Comparison of ENCODE assay signal across 8 mouse cellular contexts in genomic region chr12:117447223-117447622, GRCm38 (mm10).
DNase-seq lines count a peak whose midpoint lies in the region; ATAC-seq and TF ChIP-seq lines count a peak whose summit lies in the region.

No protein-coding gene starts in this region.

- TF ChIP-seq POLR2A in ES-Bruce4 (IDR thresholded peaks at IDR 0.05; ENCODE audit: insufficient read depth, low read length): no peak

- ATAC-seq in embryonic facial prominence, embryonic 11.5 days (replicated peaks; ENCODE audit: insufficient number of reproducible peaks, low FRiP score, low TSS enrichment, low read depth): no peak; the same call in 1 of the 2 replicates
- peak; percentile 54 for ATAC-seq in hindbrain, embryonic 11.5 days (ENCODE audit: low FRiP score)
- ATAC-seq in limb, embryonic 12.5 days (ENCODE audit: insufficient number of reproducible peaks, insufficient read depth, low FRiP score, low TSS enrichment, low read depth): 0 out of 2 replicates have a peak, but pooled peaks have one; percentile 59
- ATAC-seq in midbrain, embryonic 16.5 days: no peak

- TF ChIP-seq CTCF in ES-Bruce4 (IDR thresholded peaks at IDR 0.05; ENCODE audit: low read depth, low read length): no peak

- peak overlapping the region; percentile 31 for H3K4me3 ChIP-seq in ES-Bruce4 (ENCODE audit: low read depth, low read length)
- H3K4me3 ChIP-seq in embryonic facial prominence, embryonic 11.5 days (ENCODE audit: low read depth, low read length): no peak overlapping the region
- no peak overlapping the region for H3K4me3 ChIP-seq in hindbrain, embryonic 11.5 days (ENCODE audit: low read depth, low read length)
- H3K4me3 ChIP-seq in limb, embryonic 12.5 days (replicated peaks): 0 out of 2 replicates have a peak overlapping the region, but pooled peaks have one; percentile 6
- H3K4me3 ChIP-seq in midbrain, embryonic 16.5 days (ENCODE audit: low read depth, low read length): no peak overlapping the region

- no peaks in the 10 kb centered on the region for H3K9me3 ChIP-seq in ES-Bruce4 (replicated peaks; ENCODE audit: control insufficient read depth, insufficient read depth, low read length, poor library complexity, severe bottlenecking)
- no peaks in the 10 kb centered on the region for H3K9me3 ChIP-seq in embryonic facial prominence, embryonic 11.5 days (replicated peaks; ENCODE audit: control insufficient read depth, low read length)
- H3K9me3 ChIP-seq in hindbrain, embryonic 11.5 days (ENCODE audit: control insufficient read depth, low read length): no peaks in the 10 kb centered on the region
- H3K9me3 ChIP-seq in limb, embryonic 12.5 days: no peaks in the 10 kb centered on the region
- H3K9me3 ChIP-seq in midbrain, embryonic 16.5 days (replicated peaks; ENCODE audit: control insufficient read depth, low read length, poor library complexity, severe bottlenecking): no peaks in the 10 kb centered on the region

- DNase-seq in embryonic facial prominence, embryonic 11.5 days (ENCODE audit: low spot score): peak; percentile 43
- DNase-seq in hindbrain, embryonic 11.5 days (ENCODE audit: low spot score): peak; percentile 43
- DNase-seq in thymus, postnatal 4 days: peak; percentile 74
- no peak for DNase-seq in layer of hippocampus, adult 9-11 months
- no peak for DNase-seq in yolk sac, embryonic 10.5 days (ENCODE audit: low spot score)

- no peaks in the 10 kb centered on the region for H3K27me3 ChIP-seq in ES-Bruce4 (ENCODE audit: control insufficient read depth, insufficient read depth, low read length, poor library complexity, severe bottlenecking)
- H3K27me3 ChIP-seq in embryonic facial prominence, embryonic 11.5 days (ENCODE audit: control insufficient read depth, insufficient read depth, low read length): no peaks in the 10 kb centered on the region
- H3K27me3 ChIP-seq in hindbrain, embryonic 11.5 days (ENCODE audit: control insufficient read depth, insufficient read depth, low read length): no peaks in the 10 kb centered on the region
- H3K27me3 ChIP-seq in limb, embryonic 12.5 days: no peaks in the 10 kb centered on the region
- no peaks in the 10 kb centered on the region for H3K27me3 ChIP-seq in midbrain, embryonic 16.5 days (ENCODE audit: control insufficient read depth, insufficient read depth, low read depth, low read length)

- H3K4me1 ChIP-seq in ES-Bruce4 (ENCODE audit: control insufficient read depth, insufficient read depth, low read length): peaks cover 6% of the 10 kb centered on the region
- no peaks in the 10 kb centered on the region for H3K4me1 ChIP-seq in embryonic facial prominence, embryonic 11.5 days (ENCODE audit: control insufficient read depth, insufficient read depth, low read length)
- no peaks in the 10 kb centered on the region; the same call in 1 of the 2 replicates for H3K4me1 ChIP-seq in hindbrain, embryonic 11.5 days (replicated peaks; ENCODE audit: control insufficient read depth, insufficient read depth, low read length)
- H3K4me1 ChIP-seq in limb, embryonic 12.5 days (replicated peaks): peaks cover 12% of the 10 kb centered on the region
- H3K4me1 ChIP-seq in midbrain, embryonic 16.5 days (ENCODE audit: control insufficient read depth, insufficient read depth, low read length): peaks cover 4% of the 10 kb centered on the region; the same call in 1 of the 2 replicates

- no peaks in the 10 kb centered on the region for H3K36me3 ChIP-seq in ES-Bruce4 (ENCODE audit: control insufficient read depth, insufficient read depth, low read length, poor library complexity, severe bottlenecking)
- H3K36me3 ChIP-seq in embryonic facial prominence, embryonic 11.5 days (replicated peaks; ENCODE audit: control insufficient read depth, insufficient read depth, low read depth, low read length): no peaks in the 10 kb centered on the region
- no peaks in the 10 kb centered on the region for H3K36me3 ChIP-seq in hindbrain, embryonic 11.5 days (ENCODE audit: control insufficient read depth, insufficient read depth, low read length)
- H3K36me3 ChIP-seq in limb, embryonic 12.5 days: no peaks in the 10 kb centered on the region
- no peaks in the 10 kb centered on the region for H3K36me3 ChIP-seq in midbrain, embryonic 16.5 days (ENCODE audit: control insufficient read depth, insufficient read depth, low read length)

- 15% methylated on average over 10 of the region's 10 CpGs for WGBS in embryonic facial prominence, embryonic 11.5 days
- WGBS in hindbrain, embryonic 11.5 days: 13% methylated on average over 10 of the region's 10 CpGs
- WGBS in limb, embryonic 12.5 days: 10% methylated on average over 10 of the region's 10 CpGs
- 21% methylated on average over 10 of the region's 10 CpGs for WGBS in midbrain, embryonic 16.5 days

- peak overlapping the region; percentile 40; the same call in 1 of the 2 replicates for H3K9ac ChIP-seq in ES-Bruce4 (ENCODE audit: low read depth, poor library complexity, severe bottlenecking)
- H3K9ac ChIP-seq in embryonic facial prominence, embryonic 11.5 days (replicated peaks; ENCODE audit: low read length): no peak overlapping the region; the same call in 1 of the 2 replicates
- no peak overlapping the region for H3K9ac ChIP-seq in hindbrain, embryonic 11.5 days (ENCODE audit: low read depth, low read length)
- H3K9ac ChIP-seq in limb, embryonic 12.5 days (replicated peaks): no peak overlapping the region
- H3K9ac ChIP-seq in midbrain, embryonic 16.5 days (ENCODE audit: low read depth, low read length): 0 out of 2 replicates have a peak overlapping the region, but pooled peaks have one; percentile 6

- H3K27ac ChIP-seq in ES-Bruce4 (ENCODE audit: insufficient read depth, low read length): peak overlapping the region; percentile 85
- H3K27ac ChIP-seq in embryonic facial prominence, embryonic 11.5 days (replicated peaks; ENCODE audit: low read depth, low read length): no peak overlapping the region
- H3K27ac ChIP-seq in hindbrain, embryonic 11.5 days (ENCODE audit: low read depth, low read length): no peak overlapping the region
- H3K27ac ChIP-seq in limb, embryonic 12.5 days: 0 out of 2 replicates have a peak overlapping the region, but pooled peaks have one; percentile 7
- no peak overlapping the region for H3K27ac ChIP-seq in midbrain, embryonic 16.5 days (ENCODE audit: low read length)

- peak overlapping the region; percentile 37 for H3K4me2 ChIP-seq in embryonic facial prominence, embryonic 11.5 days (ENCODE audit: low read depth, low read length)
- H3K4me2 ChIP-seq in hindbrain, embryonic 11.5 days (replicated peaks; ENCODE audit: low read depth, low read length): peak overlapping the region; percentile 34
- peak overlapping the region; percentile 50 for H3K4me2 ChIP-seq in limb, embryonic 12.5 days
- peak overlapping the region; percentile 34 for H3K4me2 ChIP-seq in midbrain, embryonic 16.5 days (ENCODE audit: low read length)

- TF ChIP-seq EP300 in ES-Bruce4 (IDR thresholded peaks at IDR 0.05; ENCODE audit: insufficient read depth, low read depth, low read length): peak; percentile 95

Comparison
In these comparisons a context has a peak if more than half of its experiments do, and no peak if none do; other contexts are left out.
1. H3K27ac ChIP-seq: peak in ES-Bruce4 (single experiment) and limb, embryonic 12.5 days (single experiment); none in embryonic facial prominence, embryonic 11.5 days (single experiment), hindbrain, embryonic 11.5 days (single experiment) and midbrain, embryonic 16.5 days (single experiment).
2. H3K4me3 ChIP-seq: peak in ES-Bruce4 (single experiment) and limb, embryonic 12.5 days (single experiment); none in embryonic facial prominence, embryonic 11.5 days (single experiment), hindbrain, embryonic 11.5 days (single experiment) and midbrain, embryonic 16.5 days (single experiment).
3. H3K9ac ChIP-seq: peak in ES-Bruce4 (single experiment) and midbrain, embryonic 16.5 days (single experiment); none in embryonic facial prominence, embryonic 11.5 days (single experiment), hindbrain, embryonic 11.5 days (single experiment) and limb, embryonic 12.5 days (single experiment).
4. ATAC-seq: peak in hindbrain, embryonic 11.5 days (single experiment) and limb, embryonic 12.5 days (single experiment); none in embryonic facial prominence, embryonic 11.5 days (single experiment) and midbrain, embryonic 16.5 days (single experiment).
5. DNase-seq: peak in embryonic facial prominence, embryonic 11.5 days (single experiment), hindbrain, embryonic 11.5 days (single experiment) and thymus, postnatal 4 days (single experiment); none in layer of hippocampus, adult 9-11 months (single experiment) and yolk sac, embryonic 10.5 days (single experiment).
6. Peak in every context shown above with its lines, with median percentiles within 50 percentile points of each other: H3K4me2 ChIP-seq.